Mouse (Mus musculus) ES-CJ7 (cell line): ENCODE measurements around the gene Srf.
A peak's percentile ranks its signal among the peaks of the same experiment; 100 is the strongest.

Experiments
- DNase-seq: peaks from one replicate; pipeline ENCODE4 v3.0.0; 2011; ENCODE audit warnings: low read depth, low spot score

Srf gene

DNA sequence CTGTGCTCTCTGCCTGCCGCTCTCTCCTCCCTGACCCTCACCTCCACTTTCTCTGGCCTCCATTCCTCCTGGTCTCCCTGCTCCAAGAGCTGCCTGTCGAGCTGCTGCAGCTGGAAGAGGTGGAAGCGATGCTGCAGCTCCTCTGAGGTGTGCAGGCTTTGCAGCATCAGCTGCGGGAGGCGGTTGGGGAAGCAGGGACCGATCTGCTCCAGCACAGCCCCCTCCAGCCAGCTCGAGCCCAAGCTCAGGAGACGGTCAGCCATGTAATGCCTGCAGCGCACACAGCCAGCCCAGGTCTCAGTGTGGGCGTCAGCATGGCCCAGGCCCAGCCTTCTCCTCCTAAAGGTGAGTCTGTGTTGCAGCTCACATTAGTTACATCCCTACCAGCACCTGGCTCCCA lies 36.0 kb downstream of the Srf start:
- no peak for DNase-seq

DNA sequence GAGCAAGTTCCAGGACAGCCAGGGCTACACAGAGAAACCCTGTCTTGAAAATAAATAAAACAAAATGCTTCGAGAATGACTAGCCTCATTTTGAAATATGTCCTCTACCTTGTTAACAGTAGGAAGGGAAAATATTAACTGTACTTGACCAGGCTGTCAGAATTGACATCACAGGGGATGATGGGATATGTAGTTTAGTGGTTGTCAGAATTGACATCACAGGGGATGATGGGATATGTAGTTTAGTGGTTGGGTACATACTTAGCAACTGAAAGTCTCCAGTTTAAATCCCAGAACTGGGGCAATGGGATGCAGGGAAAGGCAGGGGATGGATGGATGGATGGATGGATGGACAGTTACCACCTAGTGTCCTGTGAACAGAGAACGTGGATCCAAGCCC lies 42.6 kb downstream of the Srf start:
- no peak for DNase-seq

DNA sequence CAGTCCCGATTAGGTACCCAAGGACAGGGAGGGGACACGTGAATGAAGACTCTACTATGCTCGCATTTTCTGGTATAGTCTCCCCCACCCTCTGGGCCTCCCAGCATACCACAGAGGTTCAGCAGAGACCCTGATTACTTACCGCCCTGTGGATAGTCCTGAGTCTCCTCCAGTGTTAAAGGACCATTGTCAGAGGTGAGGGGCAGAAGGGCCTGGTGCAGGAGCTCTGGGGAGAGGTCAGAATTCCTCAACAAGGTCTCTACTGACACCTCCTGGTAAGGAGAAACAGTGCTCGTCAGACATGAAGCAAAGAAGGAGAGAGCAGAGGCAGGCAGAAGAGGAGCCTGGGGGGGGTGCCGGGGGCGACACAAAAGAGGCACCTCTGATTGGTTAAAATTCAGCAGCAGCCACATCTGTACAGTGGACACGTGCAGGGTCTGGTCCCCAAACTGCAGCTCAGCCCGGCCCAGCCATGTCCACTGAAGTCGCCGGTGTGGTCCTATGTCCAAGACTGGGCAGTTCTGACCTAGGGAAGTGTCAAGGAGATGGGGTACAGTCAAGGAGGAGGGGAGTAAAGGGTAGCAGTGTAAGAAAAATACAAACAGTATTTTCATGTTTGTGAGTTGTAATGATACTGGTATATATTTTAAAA lies 44.8 kb downstream of the Srf start:
- DNase-seq, result peak; percentile 80

DNA sequence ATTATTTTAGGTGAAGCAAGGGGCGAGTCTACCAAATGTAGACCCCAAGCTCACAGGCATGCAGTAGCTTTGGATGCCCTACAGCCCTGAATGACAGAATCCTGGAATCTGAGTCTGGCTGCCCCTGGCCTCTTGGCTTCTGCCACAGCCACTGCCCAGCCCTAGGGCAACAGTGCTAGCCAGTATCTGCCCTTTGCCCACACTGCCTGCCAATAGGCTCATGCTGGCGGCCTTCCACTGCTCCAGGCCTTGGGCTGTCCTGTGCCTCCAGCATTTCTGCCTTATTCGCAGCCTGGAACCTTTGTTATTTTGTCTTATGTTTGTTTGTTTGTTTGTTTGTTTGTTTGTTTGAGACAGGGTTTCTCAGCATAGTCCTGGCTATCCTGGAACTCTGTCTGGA lies 50.4 kb downstream of the Srf start:
- no peak for DNase-seq

DNA sequence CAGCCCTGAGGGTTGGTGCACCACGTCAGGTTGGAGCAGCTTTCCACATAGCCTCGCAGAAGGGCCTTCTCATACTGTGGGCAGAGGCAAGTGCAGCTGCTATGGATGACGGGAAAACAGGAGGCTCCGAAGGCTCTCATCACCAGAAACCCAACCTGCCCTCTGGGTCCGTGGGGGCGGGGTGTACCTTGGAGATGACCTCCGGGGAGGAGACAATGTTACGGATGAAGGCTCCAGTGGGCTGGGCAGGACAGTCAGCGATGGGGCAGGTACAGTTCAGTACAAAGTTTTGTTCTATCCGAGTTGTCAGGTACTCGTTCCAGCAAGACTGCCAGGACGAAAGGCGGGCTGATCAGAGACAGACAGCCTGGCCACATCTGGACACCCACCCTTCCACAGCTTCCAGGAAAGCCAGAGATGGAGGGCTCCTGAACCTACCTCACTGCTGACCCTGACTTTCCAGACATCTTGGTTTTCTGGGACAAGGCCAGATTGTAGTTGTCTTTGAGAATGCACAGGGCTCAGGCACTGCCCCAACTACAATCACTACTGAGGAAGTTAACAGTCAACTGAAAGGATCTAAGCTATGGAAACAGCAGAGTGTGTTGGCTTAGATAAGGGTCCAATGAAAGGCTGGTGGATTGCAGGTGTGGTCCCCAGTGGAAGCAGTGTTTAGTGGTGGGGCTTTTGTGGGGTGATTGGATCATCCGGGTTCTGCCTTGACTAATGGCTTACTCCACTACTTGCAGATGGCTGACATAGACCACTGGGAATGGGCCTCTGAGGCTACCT lies 51.9 kb downstream of the Srf start:
- no peak for DNase-seq

DNA sequence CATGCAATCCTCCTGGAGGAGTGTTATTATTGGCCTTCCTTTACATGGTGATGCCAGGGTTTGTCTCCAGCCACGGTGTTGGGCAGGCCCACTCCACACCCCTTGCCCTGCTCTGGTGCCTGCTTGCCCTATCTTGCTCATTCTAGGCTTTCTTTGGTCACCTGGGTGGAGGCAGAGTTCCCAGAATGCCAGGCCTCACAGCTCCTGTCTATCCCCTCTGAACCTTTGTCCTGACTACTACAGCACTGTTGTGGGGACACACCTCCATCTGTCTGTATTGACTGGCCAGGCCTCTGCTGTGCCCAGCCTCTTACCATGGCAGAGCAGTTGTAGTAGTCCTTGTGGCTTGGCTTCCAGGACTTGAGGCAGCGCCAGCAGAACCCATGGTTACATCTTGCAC lies 53.2 kb downstream of the Srf start:
- DNase-seq, result no peak
